Mouse (Mus musculus) monocyte, adult 2 months (primary cell): Measurements from ENCODE around the gene Med24.
"Not testable (repeated sequence)": the region's sequence is repeated elsewhere in the genome, so short reads cannot be mapped to it uniquely, and the experiment has no call there.

Experiments
- DNase-seq, 2 experiments: peaks; one replicate each; pipeline ENCODE4 v3.0.0; 2022; ENCODE audit warnings: low spot score in 2 of 2, low read depth in 1 of 2

The Med24 gene

GRCm38 (mm10) chr11:98746855-98747693, 17.8 kb upstream of the Med24 start:
- DNase-seq: peak in 1 of 2 experiments; percentile 31

DNA sequence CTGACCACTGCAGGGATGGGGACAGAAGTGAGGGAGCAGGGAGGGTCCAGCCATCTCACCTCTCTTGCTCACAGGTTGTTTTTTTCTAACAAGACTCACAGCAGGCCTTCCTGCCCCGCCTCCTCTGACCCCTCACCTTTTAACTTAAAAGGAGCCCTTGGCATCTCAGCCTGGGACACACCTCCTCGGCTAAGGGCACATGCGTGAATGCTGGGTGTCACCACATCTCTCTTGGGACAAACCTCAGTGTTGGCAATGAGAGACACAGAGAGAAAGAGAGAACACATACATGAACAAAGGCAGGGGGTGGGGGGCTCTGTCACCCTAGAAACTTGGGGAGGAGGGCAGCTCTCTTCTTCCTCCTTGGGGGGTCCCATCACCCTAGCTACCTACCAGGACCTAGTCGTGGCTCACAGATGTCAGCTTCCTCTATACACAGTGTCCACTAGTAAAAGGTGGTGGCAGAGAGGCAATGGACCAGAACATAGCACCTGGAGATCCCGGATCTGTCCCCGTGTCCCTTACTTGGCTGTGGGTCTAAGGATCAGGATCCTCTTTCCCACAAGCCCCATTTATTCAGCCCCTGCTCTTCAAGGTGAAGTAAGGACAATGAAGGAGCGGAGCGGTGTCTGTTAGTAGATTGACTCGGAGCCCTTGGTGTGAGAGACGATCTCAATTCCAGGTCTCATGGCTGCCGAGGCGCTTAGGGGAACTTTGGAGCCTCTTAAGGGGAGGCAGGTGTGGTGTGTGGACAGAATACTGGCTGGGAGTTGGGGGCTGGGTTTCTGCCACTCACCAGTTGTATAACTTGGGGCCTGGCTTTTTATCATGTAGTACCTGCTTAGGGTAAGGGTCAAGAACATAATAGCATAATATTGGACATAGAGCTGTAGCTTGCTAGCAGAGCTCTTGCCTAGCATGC, 17.0 kb upstream of the Med24 start:
- no peak for DNase-seq

GRCm38 (mm10) chr11:98744456-98745019, 15.3 kb upstream of the Med24 start:
- no peak for DNase-seq

GRCm38 (mm10) chr11:98743655-98744345, 14.6 kb upstream of the Med24 start:
- DNase-seq: no peak

DNA sequence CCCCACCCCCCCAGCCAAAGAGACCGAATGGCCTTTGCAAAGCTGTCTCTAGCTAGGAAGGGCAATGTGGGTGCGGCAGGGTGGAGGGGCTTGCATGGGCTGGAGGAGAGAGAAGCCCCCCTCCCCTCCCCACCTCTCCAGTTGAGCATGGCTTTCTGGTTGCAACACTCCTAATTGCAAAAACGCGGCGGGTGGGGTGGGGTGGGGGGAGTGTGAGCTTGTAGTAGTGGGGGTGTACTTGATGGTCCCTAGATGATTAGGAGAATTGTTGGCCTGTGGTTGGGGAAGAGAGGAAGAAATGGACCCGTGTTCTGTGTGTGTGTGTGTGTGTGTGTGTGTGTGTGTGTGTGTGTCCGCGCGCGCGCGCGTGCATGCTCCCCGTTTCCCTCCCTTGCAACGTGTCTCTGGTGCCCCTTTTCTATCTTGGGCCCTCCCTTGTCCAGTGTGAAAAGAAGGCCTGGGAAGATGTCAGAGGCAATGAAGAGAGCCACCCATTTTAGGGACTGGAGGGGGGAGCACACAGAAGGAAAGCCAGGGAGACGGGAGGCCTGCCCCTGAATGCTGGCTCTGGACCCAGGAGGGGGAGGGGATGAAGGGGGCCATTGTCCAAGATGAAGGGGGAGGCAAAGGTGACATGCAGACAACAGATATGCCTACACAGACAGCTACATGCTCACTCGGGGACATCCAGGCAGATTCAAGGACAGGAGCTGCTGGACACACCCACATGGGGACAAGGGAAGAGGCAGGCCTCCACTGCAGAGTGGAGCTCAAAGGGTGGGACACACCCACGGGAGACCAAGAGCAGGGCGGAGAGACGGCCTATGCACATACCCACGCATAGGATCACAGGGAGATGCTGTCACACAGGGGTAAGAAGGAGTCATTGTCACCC, 13.4 kb upstream of the Med24 start:
- DNase-seq: no peak

- DNase-seq: peak in 1 of 2 experiments; percentile 35
Measured at GRCm38 (mm10) chr11:98741622-98742396, 12.6 kb upstream of the Med24 start.

- DNase-seq: no peak
Measured at GRCm38 (mm10) chr11:98741051-98741620, 11.9 kb upstream of the Med24 start.

GRCm38 (mm10) chr11:98740393-98741050, 11.3 kb upstream of the Med24 start, which contains the start of gene Thra:
Thra (plus strand) TSS chr11:98740638.
- no peak for DNase-seq

- DNase-seq: no peak
Measured at GRCm38 (mm10) chr11:98740026-98740392, 10.8 kb upstream of the Med24 start.

- DNase-seq: no peak
Measured at GRCm38 (mm10) chr11:98738925-98739324, 9.7 kb upstream of the Med24 start.

- no peak for DNase-seq
Measured at GRCm38 (mm10) chr11:98738428-98738911, 9.2 kb upstream of the Med24 start.

DNA sequence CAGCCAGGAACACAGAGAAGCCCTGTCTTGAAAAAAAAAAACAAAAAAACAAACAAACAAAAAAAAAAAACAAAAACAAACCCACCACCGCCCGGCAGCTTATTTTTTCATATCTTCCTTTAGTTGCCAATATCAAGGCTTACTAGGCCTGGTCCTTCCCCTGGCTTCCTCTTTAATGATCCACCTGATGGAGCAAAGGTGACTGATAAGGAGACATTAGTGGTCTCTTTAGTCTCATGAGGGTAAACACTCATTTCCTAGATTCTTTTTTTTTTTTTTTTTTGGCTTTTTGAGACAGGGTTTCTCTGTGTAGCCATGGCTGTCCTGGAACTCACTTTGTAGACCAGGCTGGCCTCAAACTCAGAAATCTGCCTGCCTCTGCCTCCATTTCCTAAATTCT, 8.0 kb upstream of the Med24 start:
- DNase-seq: not testable (repeated sequence)

DNA sequence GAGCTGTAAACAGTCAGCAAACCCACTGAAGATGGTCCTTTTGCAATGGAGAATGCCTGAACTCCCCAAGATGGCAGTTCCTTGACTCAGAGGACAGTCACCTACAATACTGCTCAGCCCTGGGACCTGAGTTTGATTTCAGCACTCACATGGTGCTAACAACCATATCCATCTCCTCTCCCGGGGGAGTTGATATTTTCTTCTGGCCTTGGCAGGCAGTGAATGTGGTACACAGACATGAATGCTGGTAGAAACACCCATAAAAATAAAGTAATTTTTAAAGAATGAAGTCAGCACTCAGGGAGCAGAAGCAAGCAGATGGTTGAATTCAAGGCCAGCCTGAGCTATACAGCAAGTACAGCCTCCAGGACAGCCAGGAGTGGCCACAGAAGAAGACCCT, 6.9 kb upstream of the Med24 start:
- no peak for DNase-seq

GRCm38 (mm10) chr11:98735111-98735510, 5.9 kb upstream of the Med24 start:
- DNase-seq: no peak

DNA sequence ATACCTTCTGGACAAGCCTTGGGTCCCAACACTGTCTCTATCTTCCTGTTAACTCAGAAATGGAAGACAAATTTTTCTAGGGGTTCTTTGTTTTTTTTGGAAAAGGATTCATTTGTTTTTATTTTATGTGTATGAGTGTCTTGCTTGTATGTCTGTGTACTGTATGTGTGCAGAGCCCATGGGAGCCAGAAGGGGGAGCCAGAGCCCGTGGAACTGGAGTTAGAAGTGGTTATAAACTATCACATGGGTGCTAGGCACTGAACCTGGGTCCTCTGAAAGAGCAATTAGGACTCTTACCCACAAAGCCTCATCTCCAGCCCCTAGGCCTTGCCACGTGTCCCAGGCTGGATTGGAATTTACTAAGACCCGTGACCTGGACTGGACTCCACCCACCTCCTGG, 4.8 kb upstream of the Med24 start:
- DNase-seq: no peak

GRCm38 (mm10) chr11:98731134-98731533, 1.9 kb upstream of the Med24 start:
- no peak for DNase-seq

DNA sequence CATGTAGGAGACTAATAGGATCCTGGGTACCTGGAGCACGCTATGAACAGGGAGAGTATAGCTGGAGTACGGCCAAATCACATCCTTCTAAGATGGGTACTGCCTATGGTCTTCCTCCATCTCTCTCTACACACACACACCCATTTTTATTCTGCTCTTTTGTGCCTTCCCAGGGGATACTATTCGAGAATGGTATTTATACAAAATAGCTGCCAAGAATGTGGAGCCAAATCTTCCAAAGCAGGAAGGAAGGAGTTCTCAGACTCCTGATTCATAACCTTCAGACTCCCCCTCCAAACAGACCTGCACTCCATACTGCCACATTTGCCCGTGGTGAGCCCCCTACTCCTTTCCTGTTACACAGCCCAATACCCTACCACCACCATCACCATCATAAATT, 1.5 kb upstream of the Med24 start:
- no peak for DNase-seq

- DNase-seq: no peak
Measured at GRCm38 (mm10) chr11:98725926-98726506, 3.2 kb downstream of the Med24 start.
